Mouse (Mus musculus) 416B (cell line): Measurements from ENCODE around the gene Fam186b.

Experiments used
- DNase-seq: peaks from one replicate; pipeline ENCODE4 v3.0.0; 2011; ENCODE audit warnings: low read depth

Fam186b gene

GRCm38 (mm10) chr15:99295484-99295981 lies at the start of gene Fam186b:
Gene Fam186b, minus strand, starts transcription at chr15:99295888.
- peak; percentile 23 for DNase-seq

DNA sequence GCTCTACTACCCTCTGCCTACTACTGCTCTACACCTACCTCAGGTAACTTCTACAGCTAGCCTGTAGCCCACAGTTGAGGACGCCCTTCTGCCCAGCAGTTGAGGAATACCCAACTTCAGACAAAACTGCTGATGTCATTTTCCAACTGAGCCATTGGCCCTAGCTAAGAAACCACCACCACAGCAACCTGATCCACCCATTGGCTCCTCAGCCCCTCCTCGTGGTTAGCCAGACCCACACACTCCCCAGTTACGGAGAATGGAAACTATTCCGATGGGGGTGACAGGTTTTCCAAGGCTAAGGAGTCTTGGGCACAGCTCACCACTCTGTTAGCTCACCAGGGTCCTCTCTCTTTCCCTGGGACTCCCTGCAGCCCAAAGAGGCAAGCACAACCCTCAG lies 49.3 kb upstream of the Fam186b start:
- DNase-seq = peak; percentile 86

- DNase-seq = peak; percentile 58
These were observed 48.6 kb upstream of the Fam186b start for GRCm38 (mm10) chr15:99344148-99344870.

- no peak for DNase-seq
These were observed 47.9 kb upstream of the Fam186b start for GRCm38 (mm10) chr15:99343414-99344147.

- no peak for DNase-seq
These were observed 46.7 kb upstream of the Fam186b start for GRCm38 (mm10) chr15:99342194-99342981.

DNA sequence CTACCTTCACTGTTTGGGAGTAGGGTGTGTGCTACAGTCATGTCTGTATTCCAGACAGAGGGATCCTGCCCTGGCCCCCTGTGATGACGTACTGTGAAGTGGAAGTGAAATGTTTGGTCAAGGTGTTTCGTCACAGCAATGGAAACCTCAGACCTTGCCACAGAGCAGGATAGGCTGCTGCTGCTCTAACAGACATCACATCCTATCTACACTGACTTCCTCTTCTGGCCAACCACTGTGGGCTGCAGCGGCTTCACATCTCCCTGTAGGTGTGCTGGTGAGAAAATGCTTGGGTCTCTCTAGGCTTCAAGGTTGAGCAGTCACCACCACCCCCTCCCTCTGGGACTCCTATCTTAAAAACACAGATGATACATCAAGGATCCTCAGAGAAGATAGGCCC lies 45.4 kb upstream of the Fam186b start:
- DNase-seq = peak; percentile 94

DNA sequence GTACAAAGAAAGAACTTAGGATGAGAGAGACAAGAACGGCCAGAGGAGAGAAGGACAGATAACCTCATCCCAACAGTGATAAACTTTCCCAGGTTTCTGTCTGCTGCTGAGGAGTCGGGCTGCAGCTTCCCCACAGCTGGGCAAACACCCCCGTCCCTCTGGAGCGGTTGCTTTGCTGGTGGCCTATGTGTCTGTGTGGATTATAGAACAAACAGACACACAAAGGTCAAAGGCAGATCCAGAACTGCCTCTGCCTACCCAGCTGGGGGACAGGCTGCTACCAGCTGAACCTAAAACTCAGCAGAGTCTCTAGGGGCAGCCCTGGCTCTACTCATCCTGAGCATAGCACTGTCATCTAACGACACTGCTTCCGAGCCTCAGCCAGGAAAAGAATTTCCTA lies 44.0 kb upstream of the Fam186b start:
- no peak for DNase-seq

DNA sequence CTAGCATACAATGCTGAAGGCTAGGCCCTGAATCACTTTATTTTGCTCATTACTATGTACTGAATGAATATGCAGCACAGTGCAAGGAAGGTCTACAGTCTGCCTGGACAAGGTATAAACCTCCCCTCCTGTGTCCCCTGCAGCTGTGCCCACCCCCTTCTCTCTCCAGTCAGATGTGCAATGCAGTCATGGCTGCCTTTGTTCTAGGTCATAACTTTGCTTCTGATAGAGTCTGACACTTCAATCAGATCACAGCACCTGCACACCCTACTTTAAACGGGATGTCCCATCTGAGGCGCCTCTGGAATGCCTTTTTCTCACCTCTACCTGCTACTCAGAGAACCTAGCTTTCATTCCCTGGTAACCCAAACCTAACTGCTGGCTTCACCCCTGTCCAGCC lies 43.2 kb upstream of the Fam186b start:
- no peak for DNase-seq

GRCm38 (mm10) chr15:99335801-99336320 lies 40.2 kb upstream of the Fam186b start:
- DNase-seq = no peak

DNA sequence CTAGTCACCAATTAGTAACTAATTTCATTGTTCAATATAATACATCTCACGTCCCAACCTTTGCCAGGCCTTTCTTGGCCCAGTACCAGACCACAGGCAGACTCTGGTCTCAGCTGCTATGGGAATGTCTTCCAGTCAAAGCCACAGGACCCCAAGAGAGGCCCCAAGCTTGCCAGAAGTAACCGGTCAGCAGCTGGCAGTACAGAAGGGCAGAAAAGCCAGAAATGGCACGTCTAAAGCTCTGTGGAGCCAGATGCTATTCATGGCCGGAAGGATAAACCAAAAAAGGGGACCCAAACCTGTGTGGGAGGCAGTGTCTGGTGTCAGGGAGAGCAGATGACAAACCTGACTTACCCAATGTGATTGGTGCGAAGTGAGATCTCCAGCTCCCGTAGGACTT lies 38.8 kb upstream of the Fam186b start:
- DNase-seq = peak; percentile 67

DNA sequence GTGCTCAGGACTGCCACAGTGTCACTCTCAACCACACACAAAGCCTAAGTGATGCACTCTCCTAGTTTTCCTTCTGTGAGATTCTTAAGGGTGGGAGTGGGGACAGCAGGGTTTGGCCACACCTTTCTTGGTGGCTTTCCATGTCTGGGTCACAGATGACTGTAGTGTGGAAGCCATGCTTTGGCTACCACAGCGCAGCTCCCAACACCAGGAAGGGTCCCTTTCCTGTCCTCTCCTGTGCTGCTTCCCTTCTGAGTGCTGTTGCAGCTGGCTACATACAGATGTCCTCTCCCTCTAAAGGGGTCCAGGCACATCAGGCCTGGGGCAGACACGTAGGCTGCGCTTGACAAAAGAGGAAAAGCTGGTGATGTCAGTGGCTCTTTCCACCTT lies 38.0 kb upstream of the Fam186b start:
- DNase-seq = peak; percentile 17

DNA sequence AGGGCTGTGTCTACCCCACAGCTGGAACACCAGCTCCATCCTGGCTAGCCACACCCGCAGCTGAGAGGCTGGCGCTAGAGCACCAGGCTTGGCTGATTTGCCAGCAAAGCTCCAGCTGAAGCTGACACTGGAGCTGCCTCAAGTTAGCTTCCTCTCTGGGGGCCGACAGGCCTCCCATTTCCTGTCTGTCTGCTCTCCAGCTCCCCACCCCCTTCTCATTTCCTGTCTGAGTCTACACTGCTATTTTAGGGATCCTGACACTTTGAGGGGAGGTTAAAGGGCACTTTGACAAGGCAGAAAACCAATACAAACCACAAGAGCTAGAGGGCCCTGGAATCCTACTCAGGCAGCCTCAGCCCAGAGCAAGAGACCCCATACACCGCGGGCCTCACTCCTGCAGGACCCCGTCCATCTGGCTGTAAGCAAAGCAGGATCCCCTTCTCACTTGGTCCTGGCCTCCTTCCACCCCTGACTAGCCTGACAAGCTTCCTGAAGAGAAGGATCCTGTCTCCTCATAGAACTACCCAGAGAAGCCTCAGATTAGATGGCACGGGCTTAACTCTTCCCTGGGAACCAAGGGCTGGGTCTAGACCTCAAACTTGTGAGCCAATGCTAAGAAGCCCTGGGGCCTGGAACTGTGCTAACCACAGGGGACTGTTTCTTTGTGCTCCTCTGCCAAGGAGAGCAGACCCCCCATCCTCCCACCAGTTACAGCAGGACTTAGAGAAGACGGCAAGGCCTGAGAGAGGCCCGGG lies 37.4 kb upstream of the Fam186b start:
- peak; percentile 98 for DNase-seq

DNA sequence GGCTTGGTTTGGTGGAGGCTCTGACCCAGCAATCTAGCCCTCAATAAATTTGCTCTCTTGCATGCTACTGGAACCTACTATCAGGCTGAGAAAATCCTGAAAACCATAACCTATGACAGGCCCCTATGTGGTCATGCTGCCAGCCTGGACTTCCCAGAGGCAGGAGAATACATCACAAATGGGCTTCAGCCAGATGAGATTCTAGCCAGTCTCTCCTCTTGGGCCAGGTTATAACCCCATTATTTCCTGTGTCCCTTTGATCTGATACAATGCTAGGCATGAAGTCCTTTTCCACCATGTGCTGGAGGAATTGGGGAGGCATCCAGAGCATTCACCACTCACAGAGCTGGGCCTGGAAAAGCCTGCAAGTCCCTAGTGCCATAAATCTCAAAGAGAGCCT lies 36.4 kb upstream of the Fam186b start:
- DNase-seq = no peak

- DNase-seq = no peak
These were observed 35.7 kb upstream of the Fam186b start for GRCm38 (mm10) chr15:99331341-99331740.

DNA sequence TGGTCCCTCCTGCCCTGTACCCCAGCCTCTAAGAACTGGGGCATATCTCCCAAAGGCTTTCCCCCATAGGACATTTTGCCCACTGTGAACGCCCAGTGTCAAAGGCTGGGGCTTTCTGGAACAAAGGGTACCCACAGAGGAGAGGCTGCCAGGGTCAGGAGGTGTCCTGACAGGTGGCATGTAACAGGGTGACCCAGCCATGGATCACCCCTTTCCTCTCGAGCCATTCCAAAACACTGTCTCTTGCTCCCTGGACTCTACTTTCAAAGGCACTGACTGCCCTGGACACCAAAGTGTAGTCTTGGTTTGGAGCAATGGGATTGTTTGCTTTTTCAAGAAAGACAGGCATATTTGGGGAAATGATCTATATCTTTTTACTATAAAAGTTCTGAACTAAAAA lies 34.6 kb upstream of the Fam186b start:
- no peak for DNase-seq

GRCm38 (mm10) chr15:99328011-99328410 lies 32.3 kb upstream of the Fam186b start:
- DNase-seq = no peak

DNA sequence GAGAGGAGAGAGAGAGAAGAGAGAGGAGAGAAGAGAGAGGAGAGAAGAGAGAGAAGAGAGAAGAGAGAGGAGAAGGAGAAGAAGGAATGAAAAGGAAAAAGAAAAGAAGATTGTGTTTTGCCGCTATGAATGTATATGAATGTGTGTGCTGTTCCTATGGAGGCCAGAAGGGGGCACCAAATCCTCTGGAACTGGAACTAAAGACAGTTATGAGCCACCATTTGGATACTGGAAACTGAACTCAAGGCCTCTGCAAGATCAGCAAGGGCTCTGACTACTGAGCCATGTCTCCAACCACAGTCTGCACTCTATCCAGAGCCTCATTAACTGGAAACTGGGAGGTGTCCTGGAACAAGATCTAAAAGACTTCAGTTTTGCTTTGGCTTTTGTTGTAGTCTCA lies 31.3 kb upstream of the Fam186b start:
- peak; percentile 77 for DNase-seq

GRCm38 (mm10) chr15:99326407-99326806 lies 30.7 kb upstream of the Fam186b start:
- no peak for DNase-seq

GRCm38 (mm10) chr15:99325598-99325997 lies 29.9 kb upstream of the Fam186b start:
- no peak for DNase-seq

GRCm38 (mm10) chr15:99324151-99324550 lies 28.5 kb upstream of the Fam186b start:
- no peak for DNase-seq

GRCm38 (mm10) chr15:99320978-99321377 lies 25.3 kb upstream of the Fam186b start:
- no peak for DNase-seq
